Mouse (Mus musculus): ENCODE results near the gene Slk.

Slk gene

GRCm38 (mm10) chr19:47651160-47651480 is 71.6 kb downstream of the Slk start:
- no peak for DNase-seq (ENCODE audit: low spot score in 2 of 2)

- DNase-seq (ENCODE audit: low spot score in 2 of 2): no peak
Observed at GRCm38 (mm10) chr19:47652255-47652654, 72.8 kb downstream of the Slk start.

- DNase-seq (ENCODE audit: low spot score in 2 of 2): peak in 1 of 2 experiments; percentile 25
Observed at GRCm38 (mm10) chr19:47653173-47653572, 73.7 kb downstream of the Slk start.

GRCm38 (mm10) chr19:47654896-47655295 is 75.4 kb downstream of the Slk start:
- DNase-seq (ENCODE audit: low spot score in 2 of 2): no peak

GRCm38 (mm10) chr19:47658914-47659535 is 79.5 kb downstream of the Slk start:
- DNase-seq (ENCODE audit: low spot score in 2 of 2): peak; percentile 70 to 75

- DNase-seq (ENCODE audit: low spot score in 2 of 2): no peak
Observed at GRCm38 (mm10) chr19:47659765-47660408, 80.4 kb downstream of the Slk start.

GRCm38 (mm10) chr19:47667601-47668000 is 88.1 kb downstream of the Slk start:
- no peak for DNase-seq (ENCODE audit: low spot score in 2 of 2)

- no peak for DNase-seq (ENCODE audit: low spot score in 2 of 2)
Observed at GRCm38 (mm10) chr19:47668399-47668798, 88.9 kb downstream of the Slk start.

- no peak for DNase-seq (ENCODE audit: low spot score in 2 of 2)
Observed at GRCm38 (mm10) chr19:47674419-47674818, 94.9 kb downstream of the Slk start.

- peak; percentile 38 to 41 for DNase-seq (ENCODE audit: low spot score in 2 of 2)
Observed at GRCm38 (mm10) chr19:47678675-47679074, 99.2 kb downstream of the Slk start.

- DNase-seq (ENCODE audit: low spot score in 2 of 2): no peak
Observed at GRCm38 (mm10) chr19:47689592-47689991, 110.1 kb downstream of the Slk start.

GRCm38 (mm10) chr19:47691994-47692393 is 112.5 kb downstream of the Slk start, which contains the start of gene Col17a1:
Col17a1 (minus strand) TSS chr19:47692094.
- no peak for DNase-seq (ENCODE audit: low spot score in 2 of 2)

Data from right cerebral cortex, postnatal 10 days (tissue).